Comparison of ENCODE assay signal across 15 mouse cellular contexts in the genomic region with DNA sequence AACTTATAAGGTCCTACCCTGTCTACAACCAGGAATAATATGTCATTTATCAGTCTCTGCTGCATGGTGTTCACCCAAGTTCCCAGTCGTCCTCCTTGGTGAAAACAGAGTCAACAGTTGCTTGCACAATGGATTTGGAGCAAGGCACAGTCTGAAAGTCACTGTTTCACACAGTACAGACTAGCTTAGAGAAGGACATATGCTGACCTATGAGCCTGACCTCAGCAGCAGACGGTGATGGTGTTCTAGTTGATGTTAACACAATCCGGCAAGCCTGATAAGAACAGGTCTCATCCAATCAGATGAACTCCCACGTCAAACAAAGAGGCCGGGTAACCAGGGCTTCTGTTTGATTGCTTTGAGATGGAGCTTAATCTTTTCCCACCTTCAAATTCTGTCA.
"Had no signal": no experiment of that assay in that cellular context is flagged by ENCODE, and none has a peak within 500 bp of the region (broad histone marks: within the 10 kb centered on the region; RNA-seq: fewer than 3 reads in every experiment).

No protein-coding gene starts in this region.

- H3K36me3 ChIP-seq: hindbrain, embryonic 15.5 days; limb, embryonic 10.5 days; neural tube, embryonic 15.5 days had no signal

- ATAC-seq: intestine, embryonic 16.5 days had no signal

- H3K4me3 ChIP-seq: hindbrain, embryonic 15.5 days; left cerebral cortex, adult 2 months; limb, embryonic 10.5 days; myocyte; neural tube, embryonic 15.5 days had no signal

- H3K9ac ChIP-seq: hindbrain, embryonic 15.5 days; lung, embryonic 14.5 days; neural tube, embryonic 15.5 days had no signal

- H3K9me3 ChIP-seq: hindbrain, embryonic 15.5 days; limb, embryonic 10.5 days; neural tube, embryonic 15.5 days had no signal

- DNase-seq: kidney, adult 8-10 months; kidney, postnatal 25 days; lung, embryonic 14.5 days; lung, postnatal 10 days; midbrain, embryonic 14.5 days; right cerebral cortex, postnatal 14 days; thymus, adult 18-20 months; thymus, postnatal 14 days had no signal

- H3K27me3 ChIP-seq: hindbrain, embryonic 15.5 days; neural tube, embryonic 15.5 days had no signal

- H3K4me2 ChIP-seq: hindbrain, embryonic 15.5 days; lung, embryonic 14.5 days; neural tube, embryonic 15.5 days had no signal

- H3K27ac ChIP-seq: hindbrain, embryonic 15.5 days; left cerebral cortex, adult 2 months; limb, embryonic 10.5 days; macrophage; neural tube, embryonic 15.5 days had no signal

- H3K4me1 ChIP-seq: hindbrain, embryonic 15.5 days; limb, embryonic 10.5 days; neural tube, embryonic 15.5 days had no signal
